Mouse (Mus musculus) gastrocnemius, adult 2 months (tissue): Measurements from ENCODE around the gene Chpf2. TPM values are rescaled to one million over a fixed set of nuclear protein-coding genes. Genes with fewer than 3 reads are reported as not detected.

Experiments used
- DNase-seq: peaks from one replicate; pipeline ENCODE4 v3.0.0; 2022
- H3K27ac ChIP-seq: fragments of 200-600 bp; 2 replicates; pipeline ENCODE4 v1.8.1; 2022; ENCODE audit warnings: mild to moderate bottlenecking
- H3K4me3 ChIP-seq: fragments of 200-600 bp; 2 replicates; pipeline ENCODE4 v1.8.1; 2022; ENCODE audit warnings: mild to moderate bottlenecking, moderate library complexity
- CTCF ChIP-seq: fragments of 200-600 bp; IDR thresholded peaks from 2 replicates; pipeline ENCODE4 v1.8.1; 2022; ENCODE audit warnings: antibody characterized with exemption, mild to moderate bottlenecking, moderate library complexity
- intact Hi-C: fragments of 180-260 bp; cut with DNase I; formaldehyde crosslinking; loops from one replicate; pipeline ENCODE4 v1.15.1; 2025
- microRNA-seq: library from miRNA; unstranded; fragments of <30 nt; microRNA quantifications from one replicate; pipeline ENCODE4 v1.2.0, GENCODE M21; 2021
- total RNA-seq, 2 experiments: library from RNA; stranded (reverse); gene quantifications; 2 replicates each; pipeline ENCODE4 v1.2.3; 2021

The Chpf2 gene
- total RNA-seq, 2 experiments from 2014 or later, result 6.4 to 10.1 TPM

DNA sequence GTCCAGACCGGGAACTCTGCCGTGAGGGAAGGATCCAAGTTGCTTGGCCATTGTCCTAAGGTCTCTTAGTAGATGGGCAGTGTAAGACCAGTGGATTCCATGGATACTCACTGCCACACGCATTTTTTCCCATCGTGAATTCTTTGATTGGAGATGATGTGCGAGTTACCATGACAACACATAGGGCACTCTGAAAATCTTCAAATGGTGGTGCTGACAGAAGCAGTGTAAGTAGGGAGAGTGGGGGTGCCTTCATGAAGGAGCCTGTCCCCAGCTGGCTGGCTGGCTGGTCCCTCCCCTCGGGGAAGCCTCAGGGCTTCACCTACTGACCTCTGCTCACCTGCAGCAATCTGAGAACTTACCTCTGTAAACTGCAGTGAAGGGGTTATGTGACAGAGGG is 52.5 kb downstream of the Chpf2 start:
- intact Hi-C loops, result no loop called here
- TF ChIP-seq CTCF, result no peak
- no peak overlapping the region for H3K27ac ChIP-seq
- DNase-seq, result no peak
- no peak overlapping the region for H3K4me3 ChIP-seq

Small RNA genes lying within 50 kb of the gene (microRNA-seq; reads per million reads assigned to microRNA genes)
- 215 reads per million, percentile 56 among the genes with 10 or more reads in this experiment for gene Mir671

Other genes with a start within 250 kb of the Chpf2 start
- gene Kcnh2, start 235.1 kb upstream of the Chpf2 start, total RNA-seq, result 1 to 10 TPM; 1.4 to 2.2 TPM
- gene Nos3, start 221.9 kb upstream of the Chpf2 start, total RNA-seq, result 1 to 10 TPM; 5.0 to 7.1 TPM
- under 1 TPM in 1 of 2 experiments, not detected in 1; 0.06 TPM for gene Atg9b, start 194.6 kb upstream of the Chpf2 start, total RNA-seq
- 10 to 100 TPM; 37.0 to 39.8 TPM for gene Abcb8, start 193.1 kb upstream of the Chpf2 start, total RNA-seq
- under 1 TPM; 0.47 to 0.54 TPM for gene Asic3, start 173.3 kb upstream of the Chpf2 start, total RNA-seq
- 10 to 100 TPM; 10.6 to 11.8 TPM for gene Cdk5, start 163.2 kb upstream of the Chpf2 start, total RNA-seq
- gene Slc4a2, start 162.9 kb upstream of the Chpf2 start, total RNA-seq, result 10 to 100 TPM; 14.4 to 16.7 TPM
- gene Fastk, start 141.5 kb upstream of the Chpf2 start, total RNA-seq, result 100 to 1,000 TPM; 163 to 214 TPM
- 10 to 100 TPM; 18.1 to 22.2 TPM for gene Tmub1, start 138.9 kb upstream of the Chpf2 start, total RNA-seq
- gene Agap3, start 134.6 kb upstream of the Chpf2 start, total RNA-seq, result 10 to 100 TPM; 67.8 to 71.0 TPM
- gene Gbx1, start 59.5 kb upstream of the Chpf2 start, total RNA-seq, result not detected
- gene Asb10, start 45.8 kb upstream of the Chpf2 start, total RNA-seq, result 100 to 1,000 TPM; 101 to 107 TPM
- not detected for gene 4931409K22Rik, start 29.9 kb upstream of the Chpf2 start, total RNA-seq
- gene Abcf2, start 9.3 kb upstream of the Chpf2 start, total RNA-seq, result 100 to 1,000 TPM; 105 to 117 TPM
- 100 to 1,000 TPM; 172 to 203 TPM for gene Smarcd3, start 37.7 kb downstream of the Chpf2 start, total RNA-seq
- 10 to 100 TPM; 28.3 to 34.3 TPM for gene Nub1, start 98.8 kb downstream of the Chpf2 start, total RNA-seq
- not detected for gene Wdr86, start 144.0 kb downstream of the Chpf2 start, total RNA-seq
- gene Crygn, start 171.3 kb downstream of the Chpf2 start, total RNA-seq, result not detected